Mouse (Mus musculus): ENCODE measurements around the gene Cnot11. TPM values are rescaled to one million over a fixed set of nuclear protein-coding genes. Genes with fewer than 3 reads are reported as not detected.
A peak's percentile ranks its signal among the peaks of the same experiment; 100 is the strongest.

Cnot11 gene
- polyA plus RNA-seq, 1 experiment from 2014 or later, result 27.1 TPM

DNA sequence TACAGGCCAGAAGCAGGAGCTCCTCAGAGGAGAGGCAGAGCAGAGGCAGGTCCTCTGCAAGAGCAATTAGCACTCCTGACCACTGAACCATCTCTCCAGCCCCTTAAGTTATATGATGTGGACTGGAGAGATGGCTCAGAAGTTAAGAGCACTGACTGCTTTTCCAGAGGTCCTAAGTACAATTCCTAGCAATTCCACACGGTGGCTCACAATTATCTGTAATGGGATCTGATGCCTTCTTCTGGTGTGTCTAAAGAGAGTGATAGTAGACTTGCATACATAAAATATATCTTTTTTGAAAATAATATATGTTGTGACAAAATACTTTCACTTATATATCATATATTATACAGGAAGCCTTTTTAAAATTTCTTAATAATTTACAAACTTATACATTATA is 27.1 kb downstream of the Cnot11 start:
- Histone ChIP-seq H3K4me1 (ENCODE audit: control insufficient read depth, insufficient read depth, low read length) (no peaks in the 10 kb centered on the region), H3K27ac (ENCODE audit: low read length) (no peak overlapping the region), H3K36me3 (ENCODE audit: control insufficient read depth, insufficient read depth, low read length) (peaks cover 27% of the 10 kb centered on the region), H3K27me3 (ENCODE audit: control insufficient read depth, insufficient read depth, low read length) (no peaks in the 10 kb centered on the region), H3K4me2 (replicated peaks; ENCODE audit: low read depth, low read length) (no peak overlapping the region), H3K9ac (replicated peaks; ENCODE audit: low read depth, low read length) (no peak overlapping the region), H3K9me3 (ENCODE audit: control insufficient read depth, low read depth, low read length) (no peaks in the 10 kb centered on the region), H3K4me3 (ENCODE audit: low read depth, low read length) (no peak overlapping the region)
- ATAC-seq (ENCODE audit: insufficient number of reproducible peaks, insufficient read depth, low FRiP score, low read depth), result no peak
- WGBS, result 53% methylated on average over 1 of the region's 1 CpGs

DNA sequence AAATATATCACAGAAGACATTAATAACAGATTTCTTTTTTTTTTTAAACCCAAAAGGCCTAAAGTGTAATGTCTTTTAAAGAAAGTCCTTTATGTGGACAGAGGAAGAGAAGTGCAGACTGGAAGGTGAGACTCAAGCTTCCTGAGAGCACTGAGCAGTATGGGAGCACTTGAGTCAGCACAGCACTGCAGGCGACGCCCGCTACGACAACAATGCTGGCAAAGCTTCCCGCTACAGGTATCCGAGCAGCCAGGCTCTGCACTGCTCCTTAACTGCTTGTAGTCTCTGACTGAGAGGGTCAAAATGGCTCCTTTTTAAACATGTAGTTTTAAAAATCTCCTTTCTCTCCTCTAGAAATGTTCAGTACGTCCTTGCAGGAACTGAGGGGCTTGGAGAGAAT is 28.4 kb downstream of the Cnot11 start:
- Histone ChIP-seq H3K4me1 (ENCODE audit: control insufficient read depth, insufficient read depth, low read length) (no peaks in the 10 kb centered on the region), H3K9me3 (ENCODE audit: control insufficient read depth, low read depth, low read length) (no peaks in the 10 kb centered on the region), H3K4me3 (ENCODE audit: low read depth, low read length) (no peak overlapping the region), H3K9ac (replicated peaks; ENCODE audit: low read depth, low read length) (no peak overlapping the region), H3K4me2 (replicated peaks; ENCODE audit: low read depth, low read length) (no peak overlapping the region), H3K27me3 (ENCODE audit: control insufficient read depth, insufficient read depth, low read length) (no peaks in the 10 kb centered on the region), H3K27ac (ENCODE audit: low read length) (no peak overlapping the region), H3K36me3 (ENCODE audit: control insufficient read depth, insufficient read depth, low read length) (peaks cover 27% of the 10 kb centered on the region)
- no peak for ATAC-seq (ENCODE audit: insufficient number of reproducible peaks, insufficient read depth, low FRiP score, low read depth)
- WGBS, result 70% methylated on average over 7 of the region's 7 CpGs

DNA sequence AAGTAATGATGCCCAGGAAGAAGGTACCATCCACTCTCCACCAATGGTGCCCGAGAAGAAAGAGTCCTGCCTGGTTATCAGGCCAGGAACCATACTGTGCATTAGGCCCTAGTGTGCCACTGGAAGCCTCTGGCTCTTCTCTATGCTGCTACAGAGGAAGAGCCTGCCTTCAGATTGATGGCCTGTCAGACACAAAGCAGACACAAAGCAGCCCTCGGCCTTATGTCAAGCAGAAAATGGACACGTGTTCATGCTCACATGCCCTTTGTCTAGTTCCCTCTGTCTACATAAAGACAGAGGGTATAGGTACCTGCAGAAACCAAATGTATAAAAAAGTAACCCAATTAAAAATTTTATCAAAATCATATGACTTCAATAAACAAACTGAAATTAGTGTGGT is 29.8 kb downstream of the Cnot11 start:
- ATAC-seq (ENCODE audit: insufficient number of reproducible peaks, insufficient read depth, low FRiP score, low read depth), result no peak
- no peaks in the 10 kb centered on the region for H3K4me1 ChIP-seq (ENCODE audit: control insufficient read depth, insufficient read depth, low read length)
- peaks cover 20% of the 10 kb centered on the region for H3K36me3 ChIP-seq (ENCODE audit: control insufficient read depth, insufficient read depth, low read length)
- H3K27me3 ChIP-seq (ENCODE audit: control insufficient read depth, insufficient read depth, low read length), result no peaks in the 10 kb centered on the region
- H3K27ac ChIP-seq (ENCODE audit: low read length), result no peak overlapping the region
- H3K4me2 ChIP-seq (replicated peaks; ENCODE audit: low read depth, low read length), result no peak overlapping the region
- H3K9me3 ChIP-seq (ENCODE audit: control insufficient read depth, low read depth, low read length), result no peaks in the 10 kb centered on the region
- 47% methylated on average over 3 of the region's 3 CpGs for WGBS
- no peak overlapping the region for H3K4me3 ChIP-seq (ENCODE audit: low read depth, low read length)
- H3K9ac ChIP-seq (replicated peaks; ENCODE audit: low read depth, low read length), result no peak overlapping the region

DNA sequence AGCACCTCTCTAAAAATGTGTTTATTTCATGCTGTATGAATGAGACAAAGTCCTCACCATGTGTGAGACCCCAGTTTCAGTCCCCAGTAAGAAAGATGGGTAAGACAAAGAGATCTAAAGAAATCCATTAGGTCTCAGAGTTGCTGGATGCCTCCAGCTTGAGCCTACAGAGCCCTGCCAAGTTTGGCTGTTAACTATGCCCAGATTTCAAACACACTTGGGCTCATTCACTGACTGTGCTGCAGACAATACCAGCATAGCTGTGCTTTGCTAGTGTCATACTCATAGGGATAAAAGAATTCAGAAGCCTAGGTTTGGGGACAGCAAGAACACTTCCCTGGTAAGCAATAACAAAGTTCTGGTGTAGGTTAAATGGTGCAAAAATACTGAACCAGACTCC is 33.3 kb downstream of the Cnot11 start:
- Histone ChIP-seq H3K27me3 (ENCODE audit: control insufficient read depth, insufficient read depth, low read length) (no peaks in the 10 kb centered on the region), H3K36me3 (ENCODE audit: control insufficient read depth, insufficient read depth, low read length) (peaks cover 15% of the 10 kb centered on the region), H3K4me1 (ENCODE audit: control insufficient read depth, insufficient read depth, low read length) (0 out of 2 replicates have a peak, but pooled peaks cover 8% of the 10 kb centered on the region), H3K9ac (replicated peaks; ENCODE audit: low read depth, low read length) (no peak overlapping the region), H3K27ac (ENCODE audit: low read length) (no peak overlapping the region), H3K4me2 (replicated peaks; ENCODE audit: low read depth, low read length) (no peak overlapping the region), H3K9me3 (ENCODE audit: control insufficient read depth, low read depth, low read length) (no peaks in the 10 kb centered on the region), H3K4me3 (ENCODE audit: low read depth, low read length) (no peak overlapping the region)
- no peak for ATAC-seq (ENCODE audit: insufficient number of reproducible peaks, insufficient read depth, low FRiP score, low read depth)

DNA sequence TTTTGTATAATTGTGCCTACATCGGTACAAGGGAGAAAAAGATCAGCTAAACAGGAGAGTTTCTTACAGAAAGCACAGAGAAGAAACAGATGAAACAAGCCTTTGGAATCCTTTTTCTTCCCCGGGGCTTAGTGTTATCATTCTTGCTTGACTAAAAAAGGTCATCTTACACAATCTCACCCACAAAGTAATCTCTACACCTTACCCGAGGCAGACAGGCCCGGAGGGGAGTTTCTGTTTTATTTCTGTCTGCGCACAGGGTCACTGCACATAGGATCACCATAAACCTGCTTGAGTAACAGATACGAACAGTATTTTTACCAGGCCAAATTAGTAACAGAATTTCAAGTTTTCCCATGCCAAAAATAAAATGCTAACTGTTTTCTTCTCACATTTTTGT is 36.9 kb downstream of the Cnot11 start:
- H3K36me3 ChIP-seq (ENCODE audit: control insufficient read depth, insufficient read depth, low read length), result peaks cover 7% of the 10 kb centered on the region; the same call in 1 of the 2 replicates
- H3K27ac ChIP-seq (ENCODE audit: low read length), result no peak overlapping the region
- 47% methylated on average over 6 of the region's 6 CpGs for WGBS

DNA sequence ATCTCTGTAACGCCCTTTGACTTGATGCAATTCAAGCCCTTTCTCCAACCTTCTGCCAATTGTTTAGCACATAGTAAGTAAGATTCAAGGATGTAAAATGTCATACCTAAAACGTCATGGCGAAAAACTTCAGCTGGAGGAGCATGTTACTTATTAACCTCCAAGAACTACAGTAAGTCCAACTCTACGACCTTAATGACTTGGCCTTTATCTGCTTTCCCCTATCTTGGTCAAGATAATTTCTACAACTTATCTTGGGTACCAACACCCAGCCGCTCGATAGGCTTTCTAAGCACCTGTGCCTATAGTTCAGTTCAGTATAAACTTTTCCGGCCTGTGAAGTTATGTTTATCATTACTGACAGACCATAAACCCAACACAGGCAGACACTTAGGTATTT is 39.1 kb downstream of the Cnot11 start:
- Histone ChIP-seq H3K4me1 (ENCODE audit: control insufficient read depth, insufficient read depth, low read length) (peaks cover 19% of the 10 kb centered on the region; the same call in 1 of the 2 replicates), H3K9ac (replicated peaks; ENCODE audit: low read depth, low read length) (no peak overlapping the region), H3K27me3 (ENCODE audit: control insufficient read depth, insufficient read depth, low read length) (no peaks in the 10 kb centered on the region), H3K27ac (ENCODE audit: low read length) (no peak overlapping the region), H3K4me2 (replicated peaks; ENCODE audit: low read depth, low read length) (peak overlapping the region; percentile 0; the same call in 1 of the 2 replicates), H3K9me3 (ENCODE audit: control insufficient read depth, low read depth, low read length) (no peaks in the 10 kb centered on the region), H3K36me3 (ENCODE audit: control insufficient read depth, insufficient read depth, low read length) (peaks cover 7% of the 10 kb centered on the region; the same call in 1 of the 2 replicates), H3K4me3 (ENCODE audit: low read depth, low read length) (no peak overlapping the region)
- 56% methylated on average over 7 of the region's 7 CpGs for WGBS
- no peak for ATAC-seq (ENCODE audit: insufficient number of reproducible peaks, insufficient read depth, low FRiP score, low read depth)

More for the DNA sequence above, 36.9 kb downstream of the Cnot11 start:
- no peak for ATAC-seq (ENCODE audit: insufficient number of reproducible peaks, insufficient read depth, low FRiP score, low read depth)
- Histone ChIP-seq H3K9ac (replicated peaks; ENCODE audit: low read depth, low read length) (no peak overlapping the region), H3K4me3 (ENCODE audit: low read depth, low read length) (no peak overlapping the region), H3K4me2 (replicated peaks; ENCODE audit: low read depth, low read length) (no peak overlapping the region), H3K27me3 (ENCODE audit: control insufficient read depth, insufficient read depth, low read length) (no peaks in the 10 kb centered on the region), H3K9me3 (ENCODE audit: control insufficient read depth, low read depth, low read length) (no peaks in the 10 kb centered on the region), H3K4me1 (ENCODE audit: control insufficient read depth, insufficient read depth, low read length) (peaks cover 19% of the 10 kb centered on the region; the same call in 1 of the 2 replicates)

DNA sequence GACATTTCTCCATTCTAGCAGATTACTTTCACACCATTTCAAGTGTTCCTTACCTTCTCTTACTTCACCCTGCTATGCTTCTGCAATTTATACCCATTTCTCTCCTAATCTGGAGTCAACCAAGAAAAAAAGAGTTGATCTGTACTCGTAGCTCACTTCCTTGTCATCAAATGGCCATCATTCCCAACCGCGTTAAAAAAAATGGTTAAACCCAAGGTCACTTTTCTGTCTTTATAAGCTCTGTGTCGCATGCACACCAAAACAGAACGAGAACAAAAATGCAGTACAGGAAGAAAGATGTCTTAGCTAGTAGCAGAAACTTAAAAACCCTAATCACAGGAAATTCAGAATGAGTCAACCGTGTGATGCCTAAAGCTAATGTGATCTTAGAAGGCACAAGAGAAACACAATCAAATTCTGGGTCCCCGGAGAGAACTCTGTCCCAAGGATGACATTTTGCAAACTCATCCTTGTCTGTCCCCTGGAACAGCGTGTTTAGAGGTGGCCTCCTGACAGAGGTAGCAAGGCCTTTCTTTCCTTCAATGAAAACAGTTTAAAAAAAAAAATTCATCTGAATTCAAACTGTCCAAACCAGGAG is 41.1 kb downstream of the Cnot11 start:
- H3K9me3 ChIP-seq (ENCODE audit: control insufficient read depth, low read depth, low read length), result no peaks in the 10 kb centered on the region
- peak overlapping the region; percentile 91 for H3K4me3 ChIP-seq (ENCODE audit: low read depth, low read length)
- no peaks in the 10 kb centered on the region for H3K27me3 ChIP-seq (ENCODE audit: control insufficient read depth, insufficient read depth, low read length)
- peak overlapping the region; percentile 99 for H3K27ac ChIP-seq (ENCODE audit: low read length)
- peaks cover 19% of the 10 kb centered on the region; the same call in 1 of the 2 replicates for H3K4me1 ChIP-seq (ENCODE audit: control insufficient read depth, insufficient read depth, low read length)
- WGBS, result 7% methylated on average over 8 of the region's 8 CpGs
- H3K9ac ChIP-seq (replicated peaks; ENCODE audit: low read depth, low read length), result peak overlapping the region; percentile 89
- ATAC-seq (ENCODE audit: insufficient number of reproducible peaks, insufficient read depth, low FRiP score, low read depth), result no peak
- no peaks in the 10 kb centered on the region for H3K36me3 ChIP-seq (ENCODE audit: control insufficient read depth, insufficient read depth, low read length)
- H3K4me2 ChIP-seq (replicated peaks; ENCODE audit: low read depth, low read length), result peak overlapping the region; percentile 80

DNA sequence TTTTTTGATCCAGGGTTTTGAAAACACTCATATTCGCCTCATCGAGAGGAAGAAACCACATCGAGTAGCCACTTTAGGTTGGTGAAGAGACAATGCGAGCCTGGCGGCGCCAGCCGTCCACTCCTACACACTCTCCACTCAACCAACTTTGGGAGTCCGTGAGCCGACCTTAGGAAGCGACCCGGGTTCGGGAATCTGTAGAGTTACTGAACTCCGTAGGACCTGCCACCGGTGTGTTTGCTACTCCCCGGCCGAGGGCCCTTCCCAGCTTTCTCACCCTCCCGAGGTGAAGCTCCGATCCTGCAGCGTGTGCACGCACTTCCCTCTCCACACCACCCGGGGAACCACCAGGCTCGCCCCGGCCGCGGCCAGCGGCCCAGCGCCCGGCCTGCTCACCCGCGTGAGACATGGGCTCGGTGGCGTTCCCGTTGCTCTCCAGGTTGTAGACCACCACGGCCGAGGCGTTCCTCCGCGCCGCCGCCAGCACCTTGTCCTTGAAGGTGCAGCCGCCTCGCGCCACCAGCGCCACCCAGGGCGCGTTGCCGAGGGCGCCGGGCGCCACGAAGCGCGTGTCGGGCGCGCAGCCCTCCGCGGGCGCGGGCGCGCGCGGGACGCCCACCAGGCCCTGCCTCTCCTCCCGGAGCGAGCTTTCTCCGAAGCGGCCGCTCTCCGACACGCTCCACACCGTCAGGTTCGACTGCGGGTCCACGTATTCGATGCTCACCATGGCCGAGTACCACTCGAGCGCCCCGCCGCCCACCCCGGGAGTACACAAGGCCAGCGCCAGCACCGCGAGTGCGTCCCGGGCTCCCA is 41.8 kb downstream of the Cnot11 start:
- Histone ChIP-seq H3K4me3 (ENCODE audit: low read depth, low read length) (peak overlapping the region; percentile 91), H3K9ac (replicated peaks; ENCODE audit: low read depth, low read length) (peak overlapping the region; percentile 89), H3K4me1 (ENCODE audit: control insufficient read depth, insufficient read depth, low read length) (peaks cover 15% of the 10 kb centered on the region; the same call in 1 of the 2 replicates), H3K27me3 (ENCODE audit: control insufficient read depth, insufficient read depth, low read length) (no peaks in the 10 kb centered on the region), H3K9me3 (ENCODE audit: control insufficient read depth, low read depth, low read length) (no peaks in the 10 kb centered on the region), H3K36me3 (ENCODE audit: control insufficient read depth, insufficient read depth, low read length) (no peaks in the 10 kb centered on the region), H3K4me2 (replicated peaks; ENCODE audit: low read depth, low read length) (peak overlapping the region; percentile 80), H3K27ac (ENCODE audit: low read length) (peak overlapping the region; percentile 99)
- WGBS, result under 1% methylated on average over 81 of the region's 88 CpGs
- ATAC-seq (ENCODE audit: insufficient number of reproducible peaks, insufficient read depth, low FRiP score, low read depth), result peak; percentile 73

Data from stomach, embryonic 14.5 days (tissue).